Mouse (Mus musculus) CH12F3 (cell line): ENCODE results near the gene Rpl18.

ENCODE experiments used
- in situ Hi-C: fragments of 300-500 bp; cut with MboI; formaldehyde crosslinking; loops from 2 replicates; pipeline ENCODE4 v1.14.3; 2020; ENCODE audit warnings: low sequenced_read_pairs

Rpl18 gene

DNA sequence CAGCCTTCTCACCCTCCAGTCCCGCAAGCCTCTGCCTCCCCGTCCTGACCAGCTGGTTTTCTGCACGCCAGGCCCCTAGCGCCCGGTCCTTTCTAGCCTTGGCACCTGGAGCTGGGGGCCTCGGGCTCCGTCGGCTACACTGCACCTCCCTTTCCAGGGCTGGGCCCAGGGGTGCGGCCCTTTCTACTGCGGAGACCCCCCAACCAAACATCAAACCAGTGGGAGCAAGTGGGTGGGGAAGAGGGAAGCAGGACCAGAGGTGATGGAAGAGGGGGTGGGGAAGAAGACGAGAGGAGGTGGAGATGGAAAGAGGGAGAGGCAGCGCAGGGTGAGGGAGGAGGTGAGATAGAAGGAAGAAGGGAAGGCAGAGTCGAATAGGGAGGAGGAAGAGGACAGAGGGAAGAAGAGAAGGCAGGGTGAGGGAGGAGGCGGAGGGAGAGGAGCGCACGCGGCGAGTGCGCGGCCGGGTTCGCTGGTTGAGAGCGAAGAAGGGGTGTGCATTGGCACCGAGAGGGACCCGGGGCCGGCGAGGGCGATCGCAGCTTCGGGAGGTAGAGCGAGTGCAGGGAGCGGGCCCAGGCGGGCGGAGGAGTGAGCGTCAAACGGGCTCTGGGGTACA, 15.6 kb upstream of the Rpl18 start, which contains the start of gene Car11:
Car11 (plus strand) TSS at position 321 of the 619 bp plus-strand sequence.
- in situ Hi-C loops, result no loop called here

GRCm38 (mm10) chr7:45700301-45701015, 14.8 kb upstream of the Rpl18 start:
- in situ Hi-C loops, result no loop called here

GRCm38 (mm10) chr7:45701072-45701471, 14.2 kb upstream of the Rpl18 start:
- in situ Hi-C loops, result no loop called here

GRCm38 (mm10) chr7:45701607-45702006, 13.7 kb upstream of the Rpl18 start:
- in situ Hi-C loops, result no loop called here

DNA sequence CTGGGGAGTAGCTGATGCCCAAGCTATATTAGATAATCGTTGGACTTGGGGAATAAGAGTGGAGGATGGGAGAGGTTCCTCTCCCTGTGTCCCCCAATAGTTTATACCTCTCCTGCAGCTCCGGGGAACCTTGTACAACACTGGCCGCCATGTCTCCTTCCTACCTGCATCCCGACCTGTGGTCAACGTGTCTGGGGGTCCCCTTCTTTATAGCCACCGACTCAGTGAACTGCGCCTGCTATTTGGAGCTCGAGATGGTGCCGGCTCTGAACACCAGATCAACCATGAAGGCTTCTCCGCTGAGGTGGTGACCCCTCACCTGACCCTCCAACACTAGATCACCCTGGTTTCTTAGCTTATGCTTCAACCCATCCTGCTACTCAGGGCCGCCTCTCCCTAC, 12.9 kb upstream of the Rpl18 start:
- in situ Hi-C loops, result no loop called here

DNA sequence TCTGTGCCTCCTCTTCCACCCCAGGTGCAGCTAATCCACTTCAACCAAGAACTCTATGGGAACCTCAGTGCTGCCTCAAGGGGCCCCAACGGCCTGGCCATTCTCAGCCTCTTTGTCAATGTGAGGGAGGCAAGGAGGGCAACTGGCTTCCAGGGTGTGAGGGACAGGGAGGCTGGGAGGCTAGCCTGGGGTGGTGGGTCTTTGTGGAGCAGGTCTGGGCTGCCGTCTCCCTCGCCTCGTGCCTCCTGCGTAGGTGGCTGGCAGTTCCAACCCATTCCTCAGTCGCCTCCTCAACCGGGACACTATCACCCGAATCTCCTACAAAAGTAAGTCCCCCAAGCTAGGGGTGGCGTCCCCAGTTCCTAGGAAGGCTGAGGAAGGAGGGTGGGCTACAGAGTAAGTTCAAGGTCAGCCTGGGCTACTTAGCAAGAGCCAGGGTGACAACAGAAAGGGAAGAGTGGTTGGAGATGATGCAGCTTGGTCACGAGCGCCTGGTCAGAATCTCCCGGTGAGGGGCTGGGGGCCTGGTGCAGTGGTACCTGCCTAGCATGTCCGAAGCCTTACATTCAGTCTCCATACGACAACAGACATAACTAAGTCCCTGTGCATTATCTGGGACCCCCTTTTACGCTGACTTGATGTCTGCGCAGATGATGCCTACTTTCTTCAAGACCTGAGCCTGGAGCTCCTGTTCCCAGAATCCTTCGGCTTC, 12.3 kb upstream of the Rpl18 start:
- in situ Hi-C loops, result no loop called here

- in situ Hi-C loops, result no loop called here
Observed at GRCm38 (mm10) chr7:45703521-45704033, 11.7 kb upstream of the Rpl18 start.

DNA sequence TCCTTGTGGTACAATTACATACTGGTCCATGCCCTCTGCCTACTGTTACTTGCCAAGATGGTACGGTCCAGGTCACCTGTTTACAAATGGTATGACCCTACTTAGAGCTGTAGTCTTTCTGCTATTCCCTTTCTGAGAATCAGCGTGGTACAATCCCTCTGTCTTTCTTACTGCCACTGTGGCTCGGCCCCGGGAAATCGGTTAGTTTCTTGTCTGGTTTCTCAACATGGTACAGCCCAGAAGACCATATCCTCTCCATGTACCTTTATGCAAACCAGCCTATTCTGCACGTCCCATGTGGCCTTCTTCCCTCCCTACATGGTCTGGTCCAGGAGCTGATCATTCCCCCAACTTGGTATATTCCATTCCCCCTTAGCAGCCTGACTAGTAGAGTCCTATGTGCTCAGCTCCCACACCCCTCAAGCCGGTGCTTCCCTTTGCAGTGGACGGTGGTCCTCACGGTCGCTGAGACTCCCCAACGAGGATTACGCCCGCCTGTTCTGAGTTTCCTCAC, 11.2 kb upstream of the Rpl18 start:
- in situ Hi-C loops, result no loop called here

DNA sequence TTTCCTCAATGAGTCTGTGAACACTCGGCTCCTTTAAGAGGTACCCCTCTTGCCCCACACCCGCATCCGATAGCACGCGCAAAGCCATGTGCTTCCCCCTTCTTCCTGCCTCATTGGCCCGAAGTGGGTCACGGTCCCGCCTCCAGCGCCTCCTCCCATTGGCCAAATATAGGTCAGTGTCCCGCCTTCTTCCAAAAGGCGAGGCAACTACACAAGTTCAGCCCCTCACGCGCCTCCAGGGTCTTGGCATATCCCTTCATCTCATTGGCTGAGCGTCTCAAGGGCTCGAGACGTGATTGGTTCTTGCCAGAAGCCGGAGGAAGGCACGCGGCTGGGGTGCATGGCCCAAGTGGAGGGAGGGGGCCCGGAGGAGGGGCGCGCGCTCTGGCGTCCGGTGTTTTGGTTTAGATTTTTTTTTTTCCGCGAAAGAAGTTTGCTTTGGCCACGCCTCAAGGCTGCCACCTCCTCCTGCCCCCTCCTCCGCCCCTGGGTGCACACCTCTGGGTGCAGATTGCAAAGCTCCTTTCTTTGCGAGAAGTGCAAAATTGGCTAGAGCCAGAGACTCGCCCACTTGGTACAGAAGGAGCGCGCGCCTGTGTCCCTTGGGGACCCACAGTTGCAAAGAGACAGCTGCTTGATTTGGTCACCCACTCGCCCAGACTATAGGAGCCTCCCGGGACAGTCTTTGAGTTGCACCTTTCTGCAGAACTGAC, 10.4 kb upstream of the Rpl18 start, which contains the start of gene Dbp:
Dbp (plus strand) TSS at position 359 of the 713 bp plus-strand sequence.
- in situ Hi-C loops, result no loop called here

DNA sequence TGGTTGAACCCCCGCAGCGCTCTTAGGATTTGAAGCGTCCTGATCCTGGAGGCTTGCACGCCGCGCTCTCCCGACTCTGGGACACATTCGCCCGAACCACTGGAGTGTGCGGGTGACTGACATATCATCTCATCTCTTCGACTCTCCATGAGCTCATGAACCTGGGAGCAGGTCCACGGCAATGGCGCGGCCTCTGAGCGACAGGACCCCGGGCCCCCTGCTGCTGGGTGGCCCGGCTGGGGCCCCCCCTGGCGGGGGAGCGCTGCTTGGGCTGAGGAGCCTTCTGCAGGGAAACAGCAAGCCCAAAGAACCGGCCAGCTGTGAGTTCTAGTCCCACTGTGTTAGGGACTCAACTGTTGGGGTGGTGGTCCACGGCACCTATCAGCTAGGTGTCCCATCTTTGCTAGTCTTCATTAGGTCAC, 9.8 kb upstream of the Rpl18 start:
- in situ Hi-C loops, result no loop called here

DNA sequence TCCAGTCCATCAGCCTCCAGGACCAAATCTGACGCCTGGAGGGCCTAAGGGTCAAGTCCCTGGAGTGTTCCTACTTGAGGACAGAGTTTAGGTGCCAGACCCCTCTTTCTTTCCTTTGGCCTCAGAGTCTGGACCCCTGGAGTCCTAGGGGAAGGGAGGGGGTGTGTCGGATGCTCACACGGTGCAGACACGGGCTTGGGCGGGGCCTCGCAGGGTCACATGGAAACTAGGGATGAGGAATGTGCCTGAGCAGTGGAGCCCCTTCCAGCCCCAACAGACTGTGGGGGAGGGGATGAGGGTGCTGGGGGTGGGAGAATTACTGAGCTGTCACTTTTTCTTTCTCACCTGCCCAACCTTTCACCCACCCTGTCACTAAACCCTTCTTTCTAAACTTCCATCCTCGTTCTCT, 9.4 kb upstream of the Rpl18 start:
- in situ Hi-C loops, result no loop called here

GRCm38 (mm10) chr7:45706721-45707241, 8.5 kb upstream of the Rpl18 start:
- in situ Hi-C loops, result no loop called here

DNA sequence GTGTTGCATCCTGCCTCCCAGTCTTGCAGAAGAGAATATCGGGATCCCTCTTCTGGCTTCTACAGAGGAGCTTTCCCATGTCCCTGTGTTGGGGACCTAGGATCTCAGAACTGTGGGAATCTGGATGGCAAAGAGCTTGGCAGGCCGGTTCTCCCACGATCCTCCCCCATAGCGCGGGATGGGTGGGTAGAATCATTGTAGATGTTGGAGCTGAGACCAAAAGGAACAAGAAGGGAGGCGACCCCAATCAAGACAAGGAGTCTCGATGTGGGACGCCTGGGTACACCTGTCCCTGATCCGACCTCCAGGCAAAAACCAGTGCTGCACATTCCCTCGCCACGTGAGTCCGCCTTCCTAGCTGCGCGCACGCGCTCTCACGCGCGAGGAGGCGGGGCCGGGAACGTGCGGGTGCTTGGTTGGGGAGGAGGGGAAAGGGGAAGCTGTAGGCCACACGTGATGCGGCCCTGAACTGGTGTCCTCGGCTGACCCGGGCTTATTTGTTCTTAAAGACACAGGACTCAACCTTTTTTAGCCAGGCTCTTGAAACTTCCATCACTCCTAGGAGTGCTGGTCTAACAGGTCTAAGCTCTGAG, 7.8 kb upstream of the Rpl18 start:
- in situ Hi-C loops, result no loop called here

DNA sequence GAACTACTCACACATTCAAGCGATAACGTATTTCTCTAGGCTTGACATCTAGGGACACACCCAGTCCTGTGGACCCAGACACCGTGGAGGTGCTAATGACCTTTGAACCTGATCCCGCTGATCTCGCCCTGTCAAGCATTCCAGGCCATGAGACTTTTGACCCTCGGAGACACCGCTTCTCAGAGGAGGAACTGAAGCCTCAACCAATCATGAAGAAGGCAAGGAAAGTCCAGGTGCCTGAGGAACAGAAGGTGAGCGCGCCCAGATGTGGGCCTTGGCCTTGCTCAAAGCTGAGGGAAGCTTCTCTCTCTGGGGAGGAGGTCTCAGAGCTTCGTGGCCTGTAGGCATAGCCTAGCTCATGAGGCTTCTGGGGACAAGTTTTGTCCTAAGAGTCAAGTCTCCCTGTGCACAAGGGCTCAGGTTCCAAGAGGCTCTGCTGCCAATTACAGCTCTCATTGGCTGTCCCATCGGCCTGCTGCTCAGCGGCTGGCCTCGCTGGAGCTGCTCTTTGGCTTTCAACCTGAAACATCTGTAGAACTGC, 7.0 kb upstream of the Rpl18 start:
- in situ Hi-C loops, result no loop called here

- in situ Hi-C loops, result no loop called here
Observed at GRCm38 (mm10) chr7:45709036-45709435, 6.2 kb upstream of the Rpl18 start.

DNA sequence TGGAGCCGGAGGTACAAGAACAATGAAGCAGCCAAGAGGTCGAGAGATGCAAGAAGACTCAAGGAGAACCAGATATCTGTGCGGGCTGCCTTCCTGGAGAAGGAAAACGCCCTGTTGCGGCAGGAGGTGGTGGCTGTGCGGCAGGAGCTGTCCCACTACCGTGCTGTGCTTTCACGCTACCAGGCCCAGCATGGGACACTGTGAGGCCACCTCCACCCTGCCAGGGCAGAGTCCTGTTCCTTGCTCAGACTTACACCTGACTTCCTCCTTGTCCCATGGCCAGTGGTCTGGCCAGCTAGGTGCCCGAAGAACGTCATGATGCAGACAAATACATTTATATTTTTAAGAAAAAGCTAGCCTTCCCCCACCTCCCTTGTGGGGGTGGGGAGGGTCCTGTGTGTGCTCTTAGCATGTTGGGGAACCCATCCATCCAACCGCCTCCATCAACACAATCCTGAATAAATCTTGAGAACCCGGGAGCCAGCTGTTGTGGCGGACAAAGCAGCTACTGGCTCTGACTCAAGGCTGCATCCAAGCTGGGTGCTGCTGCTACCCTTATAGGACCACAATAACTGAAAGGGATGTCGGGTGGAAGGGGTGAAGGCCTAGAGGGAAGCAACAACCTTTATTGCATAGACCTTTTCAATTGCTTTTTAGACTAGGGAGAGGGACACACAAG, 5.4 kb upstream of the Rpl18 start:
- in situ Hi-C loops, result no loop called here

DNA sequence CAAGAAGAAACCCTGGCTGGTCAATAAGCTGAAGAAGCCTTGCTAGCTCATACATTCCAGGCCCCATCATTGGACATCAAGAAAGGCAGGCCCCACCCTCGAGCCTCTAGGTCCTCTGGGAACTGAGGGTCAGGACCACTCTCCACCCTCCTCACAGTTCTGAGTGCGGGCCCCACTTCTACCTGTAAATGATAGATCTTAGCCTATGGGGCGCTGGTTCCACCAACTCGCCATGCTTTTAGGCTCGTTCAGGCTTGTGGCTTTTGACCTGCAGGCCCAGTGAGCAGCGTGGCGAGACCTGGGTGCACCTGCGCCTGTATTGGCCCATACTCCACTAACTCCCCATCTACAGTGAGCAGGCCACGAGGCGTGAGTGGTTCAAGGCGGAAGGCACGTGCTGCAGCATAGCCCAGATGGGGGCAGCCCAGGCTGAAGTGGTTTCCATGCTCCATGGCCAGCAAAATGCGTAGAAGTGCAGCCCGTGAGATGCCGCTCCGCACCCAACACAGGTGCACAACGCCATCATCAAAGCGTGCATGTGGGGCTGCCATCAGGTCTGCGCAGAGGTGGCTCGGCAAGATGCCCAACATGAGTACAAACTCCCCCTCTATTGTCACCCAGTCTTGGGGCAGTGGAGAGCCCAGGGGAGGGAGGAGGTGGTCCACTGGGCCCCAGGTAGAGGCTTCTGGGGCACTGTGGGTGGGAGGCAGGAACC, 4.6 kb upstream of the Rpl18 start:
- in situ Hi-C loops, result no loop called here

DNA sequence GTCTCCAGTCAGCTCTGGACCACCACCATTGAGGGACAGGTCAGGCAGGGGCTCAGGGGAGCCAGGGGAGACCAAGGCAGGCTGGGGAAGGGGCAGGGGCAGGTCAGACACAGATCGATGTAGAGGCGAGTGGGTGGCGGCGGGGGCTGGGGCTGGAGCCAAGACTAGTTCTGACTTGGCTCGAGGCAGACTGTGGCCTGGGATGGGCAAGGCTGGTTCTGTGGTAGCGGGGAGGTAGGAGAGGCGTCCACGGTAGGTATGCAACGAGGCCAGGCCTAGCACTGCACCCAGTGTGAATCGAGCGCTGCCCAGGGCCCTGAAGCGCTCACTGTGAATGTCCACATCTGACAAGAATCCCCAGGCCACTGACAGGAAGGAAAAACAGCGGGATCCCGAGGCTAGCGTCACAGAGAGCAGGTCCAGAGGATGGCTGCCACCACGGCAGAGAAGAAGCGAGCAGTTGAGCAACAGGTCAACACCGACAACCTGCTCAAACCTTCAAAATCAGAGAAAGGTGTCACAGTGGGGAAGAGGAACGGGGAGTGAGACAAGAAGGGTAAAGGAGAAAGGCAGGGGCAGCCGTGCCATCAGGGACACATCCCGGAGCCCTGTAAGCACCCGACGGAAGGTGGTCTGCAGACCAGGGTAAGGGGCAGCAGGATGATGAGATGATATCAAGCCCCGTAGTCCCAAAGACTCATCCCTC, 3.8 kb upstream of the Rpl18 start:
- in situ Hi-C loops, result no loop called here
